Mouse (Mus musculus): ENCODE results near the gene Ccdc163.

Gene Ccdc163

GRCm38 (mm10) chr4:116707666-116708065, 643 bp upstream of the Ccdc163 start:
- DNase-seq, result peak; percentile 17

- peak; percentile 14 for DNase-seq
These were observed 582 bp downstream of the Ccdc163 start for GRCm38 (mm10) chr4:116708791-116709390.

- no peak for DNase-seq
These were observed 1.8 kb downstream of the Ccdc163 start for GRCm38 (mm10) chr4:116710154-116710553.

- no peak for DNase-seq
These were observed 4.2 kb downstream of the Ccdc163 start for GRCm38 (mm10) chr4:116712536-116712935.

- peak; percentile 88 for DNase-seq
These were observed 11.1 kb downstream of the Ccdc163 start for GRCm38 (mm10) chr4:116719396-116719795.

- peak; percentile 99 for DNase-seq
These were observed 12.2 kb downstream of the Ccdc163 start, which contains the start of gene Tesk2 for GRCm38 (mm10) chr4:116720343-116721097. TSS of gene Tesk2 (plus strand) at chr4:116720948.

GRCm38 (mm10) chr4:116721098-116721628, 12.9 kb downstream of the Ccdc163 start:
- DNase-seq, result no peak

- peak; percentile 7 for DNase-seq
These were observed 13.9 kb downstream of the Ccdc163 start for GRCm38 (mm10) chr4:116722230-116722629.

- no peak for DNase-seq
These were observed 17.1 kb downstream of the Ccdc163 start for GRCm38 (mm10) chr4:116725444-116725843.

GRCm38 (mm10) chr4:116727401-116727800, 19.1 kb downstream of the Ccdc163 start:
- DNase-seq, result no peak

- DNase-seq, result no peak
These were observed 21.2 kb downstream of the Ccdc163 start for GRCm38 (mm10) chr4:116729532-116729931.

GRCm38 (mm10) chr4:116731077-116731476, 22.8 kb downstream of the Ccdc163 start:
- no peak for DNase-seq

- no peak for DNase-seq
These were observed 24.0 kb downstream of the Ccdc163 start for GRCm38 (mm10) chr4:116732355-116732754.

GRCm38 (mm10) chr4:116734996-116735395, 26.7 kb downstream of the Ccdc163 start:
- no peak for DNase-seq

GRCm38 (mm10) chr4:116738972-116739751, 30.9 kb downstream of the Ccdc163 start:
- no peak for DNase-seq

- no peak for DNase-seq
These were observed 41.4 kb downstream of the Ccdc163 start for GRCm38 (mm10) chr4:116749750-116750149.

GRCm38 (mm10) chr4:116761914-116762313, 53.6 kb downstream of the Ccdc163 start:
- DNase-seq, result no peak

GRCm38 (mm10) chr4:116764001-116764400, 55.7 kb downstream of the Ccdc163 start:
- DNase-seq, result no peak

- DNase-seq, result no peak
These were observed 60.2 kb downstream of the Ccdc163 start for GRCm38 (mm10) chr4:116768510-116768909.

- no peak for DNase-seq
These were observed 60.8 kb downstream of the Ccdc163 start for GRCm38 (mm10) chr4:116769060-116769459.

GRCm38 (mm10) chr4:116776391-116776790, 68.1 kb downstream of the Ccdc163 start:
- DNase-seq, result no peak

GRCm38 (mm10) chr4:116777079-116777478, 68.8 kb downstream of the Ccdc163 start:
- DNase-seq, result no peak

GRCm38 (mm10) chr4:116780541-116780940, 72.2 kb downstream of the Ccdc163 start:
- no peak for DNase-seq

Measured in embryo, embryonic 11 days (tissue).